Mouse (Mus musculus): ENCODE data around the gene Chmp1a. TPM values are rescaled to one million over a fixed set of nuclear protein-coding genes. Genes with fewer than 3 reads are reported as not detected.
"Not testable (repeated sequence)": the region's sequence is repeated elsewhere in the genome, so short reads cannot be mapped to it uniquely, and the experiment has no call there.

Chmp1a gene
- 100 to 1,000 TPM; 114 to 131 TPM for total RNA-seq (2021)
- long read RNA-seq, experiment 1, partial matches to known transcripts: 1 of 86 reads
- long read RNA-seq, experiment 1, other reads (novel, unspliced or antisense): 83 of 86 reads
- long read RNA-seq, experiment 2, partial matches to known transcripts: 3 of 112 reads
- long read RNA-seq, experiment 2, other reads (novel, unspliced or antisense): 105 of 112 reads

DNA sequence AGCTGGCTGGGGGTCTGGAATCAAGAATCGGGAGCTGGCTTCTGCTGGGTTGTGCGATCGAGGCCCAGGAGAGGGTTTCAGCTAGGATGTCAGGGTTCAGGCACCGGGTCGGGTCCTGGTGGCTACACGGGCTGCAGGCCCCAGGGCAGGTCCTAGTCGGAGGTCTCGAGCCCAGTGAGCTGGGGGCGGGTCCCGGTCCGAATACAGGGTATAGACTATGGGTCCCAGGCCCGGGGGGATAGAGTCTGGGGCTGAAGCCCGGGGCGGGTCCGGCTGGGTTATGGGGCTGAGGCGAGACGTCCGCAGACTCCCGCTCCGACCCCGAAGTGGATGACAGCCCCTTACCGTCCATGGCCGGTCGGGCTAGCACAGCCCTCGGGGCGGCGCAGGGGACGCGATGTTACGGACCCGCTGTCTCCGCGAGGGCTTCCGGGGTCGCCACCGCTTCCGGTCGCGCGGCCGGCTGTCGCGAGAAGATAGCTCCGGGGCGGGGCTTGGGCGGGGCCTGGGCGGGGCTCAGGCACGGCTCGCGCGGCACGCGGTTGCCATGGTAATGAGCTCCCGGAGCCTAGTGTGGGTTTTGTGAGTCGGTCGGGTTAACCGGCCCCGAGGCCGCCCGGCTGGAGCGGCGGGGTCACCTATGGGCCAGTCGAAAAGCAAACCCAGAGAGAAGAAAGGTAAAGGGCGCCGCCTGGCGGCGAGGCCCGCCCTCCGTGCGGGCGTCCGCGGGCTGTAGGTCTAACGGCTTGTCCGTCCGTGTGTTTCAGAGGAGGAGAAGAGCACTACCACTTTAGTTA, at the start of gene Chmp1a, which contains the start of gene Spata33:
Chmp1a (minus strand) TSS at position 443 of the 797 bp plus-strand sequence.
Spata33 (plus strand) TSS at position 512 of the 797 bp plus-strand sequence.
- peak; percentile 87 to 88 for DNase-seq (ENCODE audit: low spot score in 2 of 2)

DNA sequence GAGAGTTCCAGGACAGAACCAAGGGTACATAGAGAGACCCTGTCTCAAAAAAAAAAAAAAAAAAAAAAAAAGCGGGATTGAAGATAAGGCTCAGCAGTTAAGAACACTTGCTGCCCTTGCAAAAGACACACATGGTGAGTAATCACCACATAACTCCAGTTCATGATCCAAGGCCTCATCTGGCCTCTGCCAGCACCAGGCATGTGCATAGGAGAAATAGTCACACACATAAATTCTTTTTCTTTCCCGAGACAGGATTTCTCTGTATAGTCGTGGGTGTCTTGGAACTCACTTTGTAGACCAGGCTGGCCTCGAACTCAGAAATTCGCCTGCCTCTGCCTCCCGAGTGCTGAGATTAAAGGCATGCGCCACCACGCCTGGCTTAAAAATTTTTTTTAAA, 45.0 kb upstream of the Chmp1a start:
- DNase-seq (ENCODE audit: low spot score in 2 of 2): not testable (repeated sequence)

DNA sequence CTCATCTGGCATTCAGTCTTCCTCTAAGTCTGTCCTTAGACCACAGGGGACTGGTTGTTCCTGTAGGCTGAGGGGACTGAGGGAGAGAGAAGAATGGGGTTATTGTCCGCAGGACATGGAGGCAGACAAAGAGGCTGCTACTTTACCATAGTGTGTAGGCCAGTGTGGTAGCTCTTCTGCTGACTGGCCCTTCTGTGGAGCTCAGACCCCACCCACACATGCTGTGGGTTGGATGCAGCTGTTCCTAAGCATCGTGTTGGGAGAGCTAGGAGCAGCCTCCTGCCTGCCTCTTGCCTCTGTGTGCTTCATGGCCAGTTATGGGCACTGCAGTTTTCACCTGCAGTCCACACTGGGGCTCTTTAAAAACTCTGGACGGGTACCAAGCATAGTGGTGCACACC, 44.6 kb upstream of the Chmp1a start:
- DNase-seq (ENCODE audit: low spot score in 2 of 2): no peak

DNA sequence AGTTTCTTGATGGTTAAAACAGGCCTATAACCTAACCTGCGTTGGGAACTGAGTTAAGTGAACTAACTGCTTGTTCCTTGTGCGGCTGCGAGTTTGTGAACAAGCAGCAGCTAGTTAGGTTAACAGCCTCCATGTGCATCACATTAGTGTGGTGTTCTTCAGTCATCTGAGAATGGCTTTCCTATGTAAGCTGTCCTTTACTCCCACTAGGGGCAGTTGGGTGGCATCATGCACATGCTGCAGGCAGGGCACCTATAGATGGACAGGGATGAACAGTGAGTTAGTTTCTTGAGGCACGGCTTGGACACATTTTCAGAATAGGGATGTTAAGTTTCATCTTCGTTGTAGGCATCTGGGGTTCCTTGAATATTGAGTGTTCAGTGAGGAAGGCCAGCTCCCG, 42.6 kb upstream of the Chmp1a start:
- DNase-seq (ENCODE audit: low spot score in 2 of 2): no peak

DNA sequence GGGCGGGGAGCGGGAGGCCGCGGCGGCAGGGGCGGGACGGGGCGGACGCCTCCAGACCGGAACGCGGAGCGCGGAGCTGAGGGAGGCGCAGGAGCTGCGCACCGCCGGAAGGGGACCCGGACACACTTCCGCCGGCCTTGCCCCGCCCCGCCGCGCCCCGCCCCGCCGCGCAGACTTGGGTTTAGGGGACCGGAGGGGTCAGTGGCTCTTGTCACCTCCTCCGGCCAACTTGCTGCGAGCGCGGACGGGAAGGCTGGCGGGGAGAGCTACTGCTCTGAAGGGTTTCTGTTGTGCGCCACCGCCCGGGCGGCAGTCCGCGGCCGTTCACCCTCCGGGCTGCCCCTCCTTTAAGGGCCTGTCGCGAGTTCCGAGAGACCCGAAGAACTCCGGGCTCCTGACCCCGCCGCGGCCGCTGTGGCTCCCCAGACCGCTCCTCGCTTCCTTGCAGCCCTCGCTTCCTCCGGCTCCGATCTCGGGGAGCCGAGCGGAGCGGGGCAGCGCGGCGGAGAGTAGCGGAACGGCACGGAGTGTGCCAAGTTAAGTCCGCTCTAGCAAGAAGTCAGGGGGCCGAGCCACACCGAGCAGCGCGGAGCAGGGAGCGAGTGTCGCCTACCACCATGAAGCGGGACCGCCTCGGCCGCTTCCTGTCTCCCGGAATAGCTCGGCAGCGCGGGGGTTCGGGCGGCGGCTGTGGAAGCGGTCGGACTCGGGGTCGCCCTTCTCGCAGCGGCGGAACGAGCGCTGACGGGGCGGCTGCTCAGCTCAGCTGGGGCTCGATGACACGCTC, 41.7 kb upstream of the Chmp1a start, which contains the start of the genes Zfp276 and Vps9d1:
Zfp276 (plus strand) TSS at position 97 of the 787 bp plus-strand sequence.
Vps9d1 (minus strand) TSS at position 250 of the 787 bp plus-strand sequence.
- DNase-seq (ENCODE audit: low spot score in 2 of 2): peak; percentile 75 to 81

DNA sequence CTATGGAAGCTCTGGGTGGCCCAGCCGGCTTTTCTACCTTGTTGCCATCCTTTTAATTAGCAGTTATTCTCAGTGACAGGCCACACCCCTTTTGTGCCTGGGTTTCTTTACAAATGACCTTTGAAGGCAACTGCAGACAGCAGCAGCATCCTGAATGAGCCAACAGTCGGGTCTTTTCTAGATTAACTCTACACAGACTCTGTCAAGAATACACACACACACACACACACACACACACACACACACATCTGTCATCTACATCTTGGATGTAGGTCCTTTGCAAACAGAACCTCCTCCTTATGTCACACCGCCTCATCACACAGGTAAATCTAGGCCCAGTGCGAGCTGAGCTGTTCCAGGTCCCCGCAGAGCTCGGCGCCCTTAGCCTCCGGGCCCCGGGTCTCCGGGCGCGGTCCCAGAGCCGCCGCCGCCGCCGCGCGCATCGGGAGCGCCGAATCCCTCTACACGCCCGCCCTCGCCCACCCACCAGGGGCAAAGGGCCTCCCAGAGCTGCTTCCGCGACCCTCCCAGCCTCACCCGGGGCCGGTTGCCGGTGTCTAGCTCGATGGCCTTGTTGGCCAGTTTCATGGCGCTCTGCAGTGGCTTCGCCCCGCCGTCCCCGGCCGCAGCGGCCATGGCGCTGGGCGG, 41.0 kb upstream of the Chmp1a start:
- DNase-seq (ENCODE audit: low spot score in 2 of 2): no peak

DNA sequence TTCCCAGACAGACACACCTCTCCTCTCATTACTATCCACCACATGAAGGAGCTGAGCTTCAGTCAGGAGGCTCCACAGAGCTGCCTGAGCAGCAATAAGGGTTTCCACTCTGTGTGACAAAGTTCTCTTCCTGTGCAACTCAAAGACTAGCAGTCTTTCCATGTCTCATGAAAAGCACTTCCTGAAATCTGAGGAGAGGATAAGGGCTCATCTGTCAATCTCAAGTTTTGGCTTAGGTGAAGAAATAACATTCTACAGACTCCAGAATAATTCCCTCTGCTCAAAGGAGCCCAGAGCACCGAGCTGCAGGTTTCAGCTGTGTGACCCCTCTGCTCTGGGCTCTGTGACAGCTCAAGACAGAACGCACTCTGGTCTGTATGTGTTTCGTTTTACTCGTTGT, 40.4 kb upstream of the Chmp1a start:
- no peak for DNase-seq (ENCODE audit: low spot score in 2 of 2)

DNA sequence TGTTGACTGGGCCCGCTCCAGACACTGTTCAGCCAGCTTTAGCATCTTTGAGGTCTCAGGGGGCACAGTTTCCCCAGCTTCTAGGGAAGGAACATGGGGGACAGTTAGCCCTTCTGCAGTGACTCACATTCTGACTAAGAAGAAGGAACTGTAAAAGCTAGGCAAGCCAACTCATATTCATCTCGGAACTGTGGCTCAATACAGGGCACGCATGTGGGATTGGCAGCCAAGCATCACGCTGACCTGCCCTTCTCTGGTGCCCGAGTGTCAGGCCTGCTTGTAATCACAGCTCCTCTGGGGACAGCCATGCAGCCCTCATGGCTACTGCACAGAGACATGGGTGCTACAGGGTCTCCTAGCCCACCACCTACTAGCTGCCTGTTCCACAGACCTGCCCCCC, 38.4 kb upstream of the Chmp1a start:
- no peak for DNase-seq (ENCODE audit: low spot score in 2 of 2)

DNA sequence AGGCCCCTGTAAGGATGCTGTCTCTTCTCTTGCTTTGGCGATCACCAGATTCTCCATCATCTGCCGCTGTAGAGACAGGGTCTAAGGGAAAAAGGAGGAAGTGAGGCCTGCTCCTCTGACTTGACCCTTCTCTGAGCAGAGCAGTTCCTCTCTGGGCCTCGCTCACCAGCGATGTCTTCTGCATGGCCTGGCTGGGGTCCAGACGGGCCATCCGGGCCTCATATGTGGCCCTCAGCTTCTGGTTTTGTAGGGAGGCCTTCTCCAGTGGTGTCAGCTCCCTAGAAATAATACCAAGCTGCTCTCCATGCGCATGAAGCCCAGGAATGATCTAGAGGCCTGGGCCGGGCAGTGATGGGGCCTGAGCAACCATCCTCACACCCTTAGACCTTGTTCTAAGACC, 36.0 kb upstream of the Chmp1a start:
- no peak for DNase-seq (ENCODE audit: low spot score in 2 of 2)

DNA sequence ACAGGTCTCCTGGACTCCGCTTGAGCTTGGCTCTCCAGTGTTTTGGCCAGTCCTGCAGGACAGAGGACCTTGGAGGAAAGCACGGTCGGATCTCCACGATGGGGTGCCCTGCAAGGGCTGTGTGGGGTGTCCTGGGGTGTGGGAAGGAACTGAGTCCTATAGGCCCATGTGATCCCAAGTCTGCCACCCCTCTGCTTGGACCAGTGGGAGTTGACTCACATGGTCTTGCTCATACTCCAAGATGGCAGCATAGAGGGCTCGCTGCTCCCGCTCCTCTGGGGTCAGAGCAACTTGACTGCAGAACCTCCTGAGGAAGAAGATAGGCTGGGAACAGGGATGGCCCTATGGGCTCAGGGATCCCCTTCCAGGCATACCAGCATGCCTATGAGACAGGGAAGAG, 35.2 kb upstream of the Chmp1a start:
- no peak for DNase-seq (ENCODE audit: low spot score in 2 of 2)

DNA sequence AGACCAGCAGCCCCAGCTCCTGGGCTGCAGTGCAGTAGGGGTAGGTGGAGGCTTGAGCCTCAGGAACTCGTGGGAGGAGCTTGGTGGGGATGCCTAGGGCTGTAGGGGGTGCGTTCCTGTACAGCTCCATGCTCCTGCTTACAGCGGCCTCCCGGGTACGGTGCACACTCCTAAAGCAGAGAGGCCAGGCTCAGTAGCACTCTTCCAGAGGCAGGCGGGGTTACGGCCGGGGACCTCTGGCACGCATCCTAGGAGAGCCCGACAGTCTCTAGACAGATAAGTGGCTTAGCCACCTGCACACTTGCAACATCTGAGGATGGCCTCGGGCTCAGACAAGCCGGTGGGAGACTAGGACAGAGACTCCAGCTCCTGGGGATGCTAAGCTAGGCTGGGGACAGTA, 33.0 kb upstream of the Chmp1a start:
- DNase-seq (ENCODE audit: low spot score in 2 of 2): no peak

DNA sequence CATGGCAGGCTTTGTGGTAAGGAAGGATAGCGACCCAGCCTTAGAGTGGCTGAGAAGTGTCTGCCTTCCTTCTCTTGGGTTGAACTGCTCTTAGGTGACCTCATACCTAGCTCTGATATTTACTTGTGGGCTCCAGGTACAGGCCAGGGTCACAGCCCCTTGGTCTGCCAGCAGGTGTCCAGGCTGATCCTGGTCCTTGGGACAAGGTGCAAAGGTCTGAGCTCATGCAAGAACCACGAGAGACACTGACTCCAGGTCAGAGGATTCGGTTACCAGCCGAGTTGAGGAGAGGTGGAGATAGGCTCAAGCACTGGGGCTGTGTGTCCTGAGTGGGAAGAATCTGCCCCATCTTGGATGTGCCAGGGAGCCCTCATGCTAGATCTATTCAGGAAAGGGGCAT, 31.8 kb upstream of the Chmp1a start:
- DNase-seq (ENCODE audit: low spot score in 2 of 2): no peak

DNA sequence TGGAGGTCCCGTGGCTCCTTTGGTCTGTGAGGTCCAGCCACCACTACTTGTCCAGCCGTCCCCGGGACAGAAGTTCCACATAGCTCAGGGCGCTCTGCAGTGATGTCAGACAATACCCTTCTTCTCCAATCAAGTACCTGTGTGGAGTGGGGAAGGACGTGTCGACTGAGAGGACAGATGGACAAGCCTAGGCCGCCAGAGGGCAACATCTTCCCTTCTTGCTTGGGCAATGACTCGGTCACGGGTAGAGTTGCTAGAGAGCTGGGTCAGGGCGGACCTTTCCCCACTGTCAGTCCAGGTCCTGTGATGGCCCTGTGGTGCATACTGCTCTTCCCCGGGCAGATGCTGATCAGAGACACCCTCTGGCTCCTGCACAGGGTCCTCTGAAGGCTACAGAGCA, 30.5 kb upstream of the Chmp1a start:
- DNase-seq (ENCODE audit: low spot score in 2 of 2): no peak

DNA sequence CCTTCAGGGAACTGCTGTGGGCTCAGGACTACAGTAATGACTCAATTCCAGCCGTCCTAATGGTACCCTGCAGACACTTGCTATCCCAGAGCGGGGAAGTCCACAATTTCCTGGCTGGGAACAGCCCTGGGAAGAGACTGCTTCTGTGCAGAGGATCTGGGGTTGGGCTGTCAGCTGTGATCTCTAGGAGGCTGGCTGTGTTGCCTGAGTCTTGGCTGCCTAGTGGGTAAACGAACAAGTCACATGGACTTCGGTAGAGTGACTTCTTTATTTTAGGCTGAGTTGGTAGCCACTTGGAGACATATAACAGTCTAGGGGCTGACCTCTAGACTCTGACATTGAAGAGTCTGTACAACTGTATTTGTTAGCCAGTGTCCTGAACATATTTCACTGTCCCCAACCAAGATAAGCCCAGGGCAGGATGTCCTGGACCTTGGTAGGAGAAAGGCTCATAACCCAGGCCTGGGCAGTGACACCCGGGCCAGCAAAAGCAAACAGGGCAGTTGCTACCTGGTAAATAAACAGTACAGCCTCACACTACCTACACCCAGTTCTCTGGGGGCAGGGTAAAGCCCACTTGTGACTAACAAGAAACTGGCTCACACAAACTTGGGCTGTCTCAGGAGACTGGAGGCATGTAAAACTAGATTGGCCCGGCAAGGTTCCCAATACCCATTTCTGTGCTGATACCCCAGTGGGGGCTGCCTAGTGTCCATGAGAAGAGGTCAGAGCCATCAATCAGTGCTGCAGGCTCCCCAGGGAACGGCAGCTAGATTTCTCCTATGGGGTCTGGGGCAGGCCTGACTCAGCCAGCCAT, 29.8 kb upstream of the Chmp1a start:
- DNase-seq (ENCODE audit: low spot score in 2 of 2): no peak

DNA sequence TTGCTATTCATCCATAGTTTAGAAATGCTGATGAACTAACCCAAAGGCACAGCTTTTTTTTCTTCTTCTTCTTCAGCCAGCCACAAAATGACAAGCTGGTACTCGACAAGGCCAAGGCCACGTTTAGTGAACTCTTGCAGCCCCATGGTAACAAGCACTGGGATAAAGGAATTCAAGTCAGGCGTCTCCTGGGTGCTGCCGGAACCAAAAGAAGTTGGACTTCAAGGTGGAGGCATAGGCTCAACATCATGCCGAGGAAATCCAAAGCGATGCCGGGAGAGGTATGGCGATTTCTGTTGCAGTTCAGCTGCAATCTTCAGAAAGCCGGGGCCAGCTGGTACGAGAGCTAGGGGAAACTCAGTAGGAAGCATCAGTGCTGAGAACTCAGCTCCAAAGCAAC, 26.8 kb upstream of the Chmp1a start:
- no peak for DNase-seq (ENCODE audit: low spot score in 2 of 2)

DNA sequence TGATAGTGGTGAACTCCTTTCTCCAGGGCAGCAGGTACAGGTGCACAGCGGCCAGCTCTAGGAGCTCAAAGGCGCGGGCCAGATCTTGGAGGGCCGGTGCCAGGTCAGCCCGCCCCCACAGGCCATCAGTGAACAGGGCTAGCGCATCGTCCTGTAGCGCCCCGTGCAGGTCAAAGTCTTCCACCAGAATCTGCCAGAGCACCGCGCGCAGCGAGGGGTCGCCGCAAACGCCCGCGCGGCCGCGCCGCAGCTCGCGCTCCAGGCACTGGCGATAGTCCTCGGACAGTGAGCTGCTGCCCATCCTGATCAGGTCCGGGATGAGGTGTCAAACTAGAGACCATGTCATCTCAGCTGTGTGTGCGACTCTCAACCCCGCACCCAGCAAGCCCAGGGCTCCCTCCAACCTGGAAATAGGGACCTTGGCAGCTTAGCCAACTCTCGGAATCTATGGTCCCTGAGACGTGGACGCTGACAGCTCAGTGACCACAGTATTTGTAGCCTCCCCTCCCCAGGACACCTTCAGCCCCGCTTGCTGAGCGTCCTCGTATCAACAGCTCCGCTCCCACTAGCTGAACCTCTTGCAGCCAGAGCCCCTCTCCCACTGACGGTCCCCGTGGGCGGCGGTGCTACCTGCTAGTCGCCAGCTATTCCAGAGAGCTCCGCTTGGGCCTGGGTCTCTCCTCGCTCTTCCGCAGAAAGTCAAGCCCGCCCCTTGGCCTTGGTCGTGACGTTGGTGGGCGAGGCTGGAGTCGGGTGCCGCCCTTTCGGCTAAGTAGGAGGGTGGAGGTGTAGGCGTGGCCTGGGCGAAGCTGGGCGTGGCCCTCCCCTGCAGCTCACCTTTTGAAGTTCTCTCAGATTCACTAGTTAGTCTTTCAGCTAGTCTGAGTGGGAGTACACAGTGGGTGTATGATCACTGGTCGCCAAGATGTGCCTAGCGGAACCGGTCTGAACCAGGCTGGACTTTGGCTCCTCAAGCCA, 23.2 kb upstream of the Chmp1a start, which contains the start of gene Spata2l:
Spata2l (minus strand) TSS at position 714 of the 978 bp plus-strand sequence.
- peak; percentile 78 to 87 for DNase-seq (ENCODE audit: low spot score in 2 of 2)

DNA sequence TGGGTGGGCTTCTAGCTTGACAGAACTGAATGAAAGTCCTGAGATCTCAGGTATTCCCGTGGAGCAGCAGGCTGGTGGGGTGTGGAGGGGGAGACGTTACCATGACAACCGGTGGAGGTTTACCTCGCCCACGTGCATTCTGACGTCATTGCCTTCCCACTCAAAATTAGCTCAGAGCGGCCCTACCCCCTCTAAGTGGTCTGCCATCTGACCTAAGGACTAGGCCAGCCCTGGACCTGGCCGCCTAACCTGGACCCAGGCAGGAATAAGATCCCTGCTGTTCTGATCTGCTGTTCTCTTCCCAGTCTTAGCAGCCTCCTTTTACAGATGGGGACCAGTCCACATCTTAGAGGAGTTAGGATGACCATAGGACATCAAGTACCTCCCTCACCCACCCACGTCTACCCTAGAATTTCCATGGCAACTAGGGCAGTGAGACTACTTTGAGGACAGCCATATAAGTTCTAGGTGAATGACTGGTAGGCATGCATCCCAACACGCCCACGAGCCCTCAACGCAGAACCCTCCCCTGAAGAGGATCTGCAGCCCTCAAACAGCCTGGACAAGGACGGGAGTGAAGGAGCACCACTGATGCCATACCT, 22.5 kb upstream of the Chmp1a start:
- DNase-seq (ENCODE audit: low spot score in 2 of 2): peak; percentile 71 to 84

DNA sequence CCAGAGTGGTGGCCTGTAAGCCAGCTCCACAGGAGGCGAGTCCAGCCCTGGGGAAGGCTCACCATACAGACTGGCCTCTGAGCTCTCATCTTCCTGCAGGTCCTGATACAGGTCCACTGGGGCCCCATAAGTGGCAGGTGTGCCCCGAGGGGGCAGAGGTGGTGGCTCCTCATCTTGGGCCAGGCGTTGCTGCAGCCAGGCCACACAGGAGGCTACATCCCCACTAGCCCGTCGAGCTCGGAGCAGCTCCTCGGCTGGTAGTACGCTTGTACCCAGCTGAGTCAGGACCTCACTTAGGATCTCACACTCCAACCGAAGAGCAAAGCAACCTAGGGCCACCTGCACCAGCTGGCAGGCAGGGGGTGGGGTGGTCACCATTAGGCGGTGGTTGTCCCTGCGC, 21.2 kb upstream of the Chmp1a start:
- DNase-seq (ENCODE audit: low spot score in 2 of 2): no peak

DNA sequence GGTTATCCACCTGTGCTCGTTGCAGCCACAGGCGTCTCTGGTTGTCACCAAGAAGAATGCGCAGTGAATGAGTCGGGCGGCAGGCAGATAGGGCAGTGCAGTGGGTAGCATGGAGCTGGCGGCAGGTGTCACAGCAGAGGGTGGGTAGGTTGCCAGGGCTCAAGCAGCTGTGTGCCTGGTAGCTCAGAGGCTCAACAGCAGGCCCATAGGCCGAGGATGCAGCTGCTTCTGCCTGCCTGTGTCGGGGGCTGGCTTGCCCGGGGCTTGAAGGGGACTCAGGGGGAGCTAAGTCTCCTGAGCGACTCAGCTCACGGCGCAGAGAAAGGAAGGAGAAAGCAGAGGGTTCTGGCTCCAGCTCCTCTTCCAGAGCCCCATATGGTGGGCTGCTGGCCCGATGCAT, 20.7 kb upstream of the Chmp1a start:
- peak in 1 of 2 experiments; percentile 35 for DNase-seq (ENCODE audit: low spot score in 2 of 2)
